Comparison of ENCODE assay signal across 9 mouse cellular contexts in genomic region chr19:42432191-42432590, GRCm38 (mm10). TPM values are rescaled to one million over a fixed set of nuclear protein-coding genes. Genes with fewer than 3 reads are reported as not detected.
A peak's percentile ranks its signal among the peaks of the same experiment; 100 is the strongest.
DNase-seq lines count a peak whose midpoint lies in the region; ATAC-seq lines count a peak whose summit lies in the region.
"Had no signal": no experiment of that assay in that cellular context is flagged by ENCODE, and none has a peak within 500 bp of the region (broad histone marks: within the 10 kb centered on the region; RNA-seq: fewer than 3 reads in every experiment).

No protein-coding gene starts in this region.

- peak; percentile 36 for DNase-seq in kidney, postnatal 14 days
- DNase-seq in kidney, adult 8-10 months = no peak
- DNase-seq in adrenal gland, postnatal 14 days = peak; percentile 59
- DNase-seq in embryonic facial prominence, embryonic 10.5 days (ENCODE audit: low spot score) = peak; percentile 75
- DNase-seq in liver, embryonic 13.5 days = no peak
- DNase-seq in right cerebral cortex, postnatal 10 days (ENCODE audit: low spot score in 2 of 2) = peak; percentile 61 to 65
- no peak for DNase-seq in Muller cell, postnatal 12 days (ENCODE audit: inconsistent ontology term)

- ATAC-seq in hindbrain, embryonic 12.5 days (ENCODE audit: low FRiP score) = peak; percentile 78
- no peak for ATAC-seq in liver, embryonic 13.5 days (ENCODE audit: low read depth)

- H3K27me3 ChIP-seq in embryonic facial prominence, embryonic 10.5 days (replicated peaks; ENCODE audit: low read depth, poor library complexity, severe bottlenecking) = peaks cover 72% of the 10 kb centered on the region
- H3K27me3 ChIP-seq in hindbrain, embryonic 12.5 days = peaks cover 58% of the 10 kb centered on the region
- H3K27me3 ChIP-seq in liver, embryonic 13.5 days = peaks cover 75% of the 10 kb centered on the region

- H3K36me3 ChIP-seq in embryonic facial prominence, embryonic 10.5 days (replicated peaks) = no peaks in the 10 kb centered on the region
- no peaks in the 10 kb centered on the region for H3K36me3 ChIP-seq in hindbrain, embryonic 12.5 days
- H3K36me3 ChIP-seq in liver, embryonic 13.5 days = no peaks in the 10 kb centered on the region

- H3K9me3 ChIP-seq in embryonic facial prominence, embryonic 10.5 days = no peaks in the 10 kb centered on the region
- H3K9me3 ChIP-seq in hindbrain, embryonic 12.5 days (replicated peaks) = no peaks in the 10 kb centered on the region
- no peaks in the 10 kb centered on the region for H3K9me3 ChIP-seq in liver, embryonic 13.5 days (replicated peaks)

- peak overlapping the region; percentile 85 for H3K27ac ChIP-seq in embryonic facial prominence, embryonic 10.5 days (replicated peaks)
- peak overlapping the region; percentile 93 for H3K27ac ChIP-seq in hindbrain, embryonic 12.5 days
- no peak overlapping the region for H3K27ac ChIP-seq in liver, embryonic 13.5 days

- peak overlapping the region; percentile 86 for H3K4me2 ChIP-seq in hindbrain, embryonic 12.5 days (replicated peaks)
- peak overlapping the region; percentile 58 for H3K4me2 ChIP-seq in liver, embryonic 13.5 days

- H3K4me1 ChIP-seq in embryonic facial prominence, embryonic 10.5 days = peaks cover 21% of the 10 kb centered on the region
- H3K4me1 ChIP-seq in hindbrain, embryonic 12.5 days = peaks cover 14% of the 10 kb centered on the region
- H3K4me1 ChIP-seq in liver, embryonic 13.5 days (replicated peaks) = peaks cover 7% of the 10 kb centered on the region

- under 1% methylated on average over 43 of the region's 44 CpGs for WGBS in embryonic facial prominence, embryonic 10.5 days
- under 1% methylated on average over 35 of the region's 44 CpGs for WGBS in hindbrain, embryonic 12.5 days
- WGBS in liver, embryonic 13.5 days (ENCODE audit: insufficient replicate concordance) = under 1% methylated on average over 33 of the region's 44 CpGs

- H3K4me3 ChIP-seq in embryonic facial prominence, embryonic 10.5 days = peak overlapping the region; percentile 76
- H3K4me3 ChIP-seq in hindbrain, embryonic 12.5 days = peak overlapping the region; percentile 66
- H3K4me3 ChIP-seq in liver, embryonic 13.5 days (replicated peaks) = peak overlapping the region; percentile 42

- peak overlapping the region; percentile 84 for H3K9ac ChIP-seq in hindbrain, embryonic 12.5 days
- H3K9ac ChIP-seq in liver, embryonic 13.5 days = no peak overlapping the region

RNA-seq across cellular contexts. Expression of gene Crtac1, which starts 0.6 kb away (rescaled TPM):
- total RNA-seq in adrenal gland, postnatal 14 days (2021) = 0.37 and 1.1 TPM in 2 replicates
- 7.1 and 8.8 TPM in 2 replicates for polyA plus RNA-seq in embryonic facial prominence, embryonic 10.5 days (2016; fragmentation: Nextera tagmentation; extraction: Ambion mirVana)
- polyA plus RNA-seq in hindbrain, embryonic 12.5 days (2016; fragmentation: Nextera tagmentation; extraction: Ambion mirVana) = 14.0 and 14.8 TPM in 2 replicates
- 0.07 and 0.12 TPM in 2 replicates for polyA plus RNA-seq in liver, embryonic 13.5 days (2015; fragmentation: Nextera tagmentation; extraction: Ambion mirVana)
- total RNA-seq: MEL had no signal

Comparison
In these comparisons a context has a peak if more than half of its experiments do, and no peak if none do; other contexts are left out.
1. DNase-seq: peak in kidney, postnatal 14 days (single experiment), adrenal gland, postnatal 14 days (single experiment), embryonic facial prominence, embryonic 10.5 days (single experiment) and right cerebral cortex, postnatal 10 days (2 of 2); none in kidney, adult 8-10 months (0 of 2), liver, embryonic 13.5 days (single experiment) and Muller cell, postnatal 12 days (single experiment).
2. Peak in every context shown above with its lines, with median percentiles within 50 percentile points of each other: H3K4me3 ChIP-seq.